Mouse (Mus musculus): ENCODE data around the gene Camk1. TPM values are rescaled to one million over a fixed set of nuclear protein-coding genes. Genes with fewer than 3 reads are reported as not detected.

Gene Camk1
- polyA plus RNA-seq (2012; rRNA removed) = 16.6 and 19.2 TPM in 2 replicates

DNA sequence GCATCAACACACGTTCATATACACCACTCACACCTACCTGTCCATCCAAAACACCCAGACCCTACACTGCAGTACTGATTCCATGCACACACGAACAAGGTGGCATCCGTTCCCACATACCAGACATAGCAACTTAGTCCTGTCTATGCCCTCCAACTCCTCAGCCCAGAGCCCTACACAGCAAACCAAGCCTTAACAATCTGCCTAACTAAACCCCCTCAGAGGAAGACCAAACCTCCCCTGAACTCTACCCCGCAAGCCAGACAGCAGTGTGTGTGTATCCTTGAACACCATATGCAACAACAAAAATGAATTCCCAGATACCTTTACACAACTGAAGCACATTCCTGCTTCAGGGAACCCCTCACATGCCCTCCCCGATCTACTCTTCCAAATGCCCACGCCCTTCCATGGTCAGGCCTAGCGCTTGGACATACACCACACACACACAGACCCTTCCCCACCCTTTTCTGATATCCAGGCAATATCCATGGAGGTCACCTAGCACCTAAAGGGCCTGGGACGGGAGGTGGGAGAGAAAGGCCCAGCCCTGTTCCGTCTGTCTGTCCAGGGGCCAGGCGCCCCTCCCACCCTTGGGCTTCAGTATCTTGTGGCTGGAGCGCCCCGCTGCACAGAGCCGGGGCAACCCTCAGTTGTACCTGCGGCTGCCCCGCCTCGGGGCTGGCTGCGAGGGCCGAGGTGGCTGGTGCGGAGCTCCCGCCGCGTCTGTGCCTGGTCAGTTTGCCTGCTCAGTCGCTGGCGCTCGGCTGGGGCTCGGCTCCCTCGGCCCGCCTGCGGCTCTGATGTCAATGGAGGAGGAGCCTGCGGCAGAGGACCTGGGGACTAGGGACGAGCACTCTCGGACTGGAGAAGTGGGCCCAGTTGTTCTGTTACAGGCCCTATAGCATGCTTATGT, at the start of gene Camk1:
Camk1 (minus strand) TSS at position 808 of the 916 bp plus-strand sequence.
- Histone ChIP-seq H3K4me1 (ENCODE audit: control insufficient read depth, insufficient read depth, insufficient read length, low read length) (peaks cover 5% of the 10 kb centered on the region), H3K4me3 (ENCODE audit: low read depth, low read length) (peak within 1 kb of the TSS; percentile 63), H3K27ac (ENCODE audit: insufficient read depth, low read depth, low read length) (peak within 1 kb of the TSS; percentile 64), H3K27me3 (ENCODE audit: control insufficient read depth, insufficient read depth, low read length) (no peaks in the 10 kb centered on the region), H3K36me3 (ENCODE audit: control insufficient read depth, insufficient read depth, low read length) (no peaks in the 10 kb centered on the region)
- TF ChIP-seq CTCF (IDR thresholded peaks at IDR 0.05; ENCODE audit: extremely low read depth, insufficient read length, insufficient replicate concordance, low read depth, low read length) (no peak), POLR2A (IDR thresholded peaks at IDR 0.05; ENCODE audit: low read depth, low read length) (peak; percentile 80)
- WGBS = 12% methylated on average over 32 of the region's 32 CpGs

DNA sequence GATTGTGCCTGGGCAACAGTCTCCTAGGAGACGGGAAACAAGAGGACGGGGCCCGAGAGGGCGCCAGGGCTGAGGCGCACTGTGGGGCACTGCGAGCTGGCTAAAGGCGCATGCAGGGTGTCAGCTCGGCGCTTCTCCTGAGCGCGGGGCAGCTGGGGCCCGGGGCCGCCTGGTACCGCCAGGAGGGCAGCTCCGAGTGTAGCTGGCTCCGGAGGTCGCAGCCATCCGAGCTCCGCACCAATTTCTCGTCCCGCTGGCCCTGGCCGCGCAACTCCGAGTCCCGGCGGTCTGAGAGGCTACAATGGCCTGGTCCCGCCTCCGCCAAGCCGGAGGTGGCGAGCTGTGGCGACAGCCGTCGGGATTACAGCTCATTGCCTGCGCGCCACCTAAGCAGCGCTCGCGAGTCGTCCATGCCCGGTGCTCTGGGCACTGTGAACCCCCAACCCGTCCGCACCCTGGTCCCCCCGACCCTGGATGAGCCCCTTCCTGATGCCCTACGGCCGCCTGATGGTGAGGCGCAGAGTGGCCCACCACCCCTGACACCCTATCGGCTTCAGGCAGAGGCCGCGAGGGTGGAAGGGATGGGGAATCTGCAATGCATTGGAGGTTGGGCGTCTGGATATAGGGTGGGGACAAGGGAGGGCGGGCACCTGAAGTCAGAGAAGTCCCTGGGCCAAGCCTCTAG, 48.7 kb upstream of the Camk1 start:
- Histone ChIP-seq H3K27ac (ENCODE audit: insufficient read depth, low read depth, low read length) (no peak overlapping the region), H3K4me3 (ENCODE audit: low read depth, low read length) (peak overlapping the region; percentile 50)
- TF ChIP-seq POLR2A (IDR thresholded peaks at IDR 0.05; ENCODE audit: low read depth, low read length) (no peak), CTCF (IDR thresholded peaks at IDR 0.05; ENCODE audit: extremely low read depth, insufficient read length, insufficient replicate concordance, low read depth, low read length) (no peak)

DNA sequence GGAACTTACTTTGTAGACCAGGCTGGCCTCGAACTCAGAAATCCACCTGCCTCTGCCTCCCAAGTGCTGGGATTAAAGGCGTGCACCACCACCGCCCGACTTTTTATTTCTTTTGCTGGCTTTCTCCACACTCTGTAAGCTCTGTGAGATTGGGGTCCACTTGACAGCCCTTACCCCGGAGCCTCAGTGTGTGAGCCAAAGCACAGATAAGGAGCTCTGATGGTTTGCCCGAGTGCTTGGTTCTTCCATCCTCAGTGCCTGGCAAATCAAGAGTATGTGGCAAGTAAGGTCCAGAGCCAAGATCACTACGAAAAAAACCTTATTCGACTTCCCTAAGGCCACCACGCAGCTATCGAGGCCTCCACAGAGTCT, 48.2 kb upstream of the Camk1 start:
- TF ChIP-seq POLR2A (IDR thresholded peaks at IDR 0.05; ENCODE audit: low read depth, low read length) (no peak), CTCF (IDR thresholded peaks at IDR 0.05; ENCODE audit: extremely low read depth, insufficient read length, insufficient replicate concordance, low read depth, low read length) (no peak)
- Histone ChIP-seq H3K4me1 (ENCODE audit: control insufficient read depth, insufficient read depth, insufficient read length, low read length) (peaks cover 22% of the 10 kb centered on the region), H3K27ac (ENCODE audit: insufficient read depth, low read depth, low read length) (no peak overlapping the region), H3K4me3 (ENCODE audit: low read depth, low read length) (peak overlapping the region; percentile 50), H3K27me3 (ENCODE audit: control insufficient read depth, insufficient read depth, low read length) (no peaks in the 10 kb centered on the region), H3K36me3 (ENCODE audit: control insufficient read depth, insufficient read depth, low read length) (peaks cover 40% of the 10 kb centered on the region)
- 30% methylated on average over 10 of the region's 10 CpGs for WGBS

More for the DNA sequence above, 48.7 kb upstream of the Camk1 start:
- H3K4me1 ChIP-seq (ENCODE audit: control insufficient read depth, insufficient read depth, insufficient read length, low read length) = peaks cover 22% of the 10 kb centered on the region
- H3K27me3 ChIP-seq (ENCODE audit: control insufficient read depth, insufficient read depth, low read length) = no peaks in the 10 kb centered on the region
- peaks cover 35% of the 10 kb centered on the region for H3K36me3 ChIP-seq (ENCODE audit: control insufficient read depth, insufficient read depth, low read length)
- 9% methylated on average over 51 of the region's 51 CpGs for WGBS

DNA sequence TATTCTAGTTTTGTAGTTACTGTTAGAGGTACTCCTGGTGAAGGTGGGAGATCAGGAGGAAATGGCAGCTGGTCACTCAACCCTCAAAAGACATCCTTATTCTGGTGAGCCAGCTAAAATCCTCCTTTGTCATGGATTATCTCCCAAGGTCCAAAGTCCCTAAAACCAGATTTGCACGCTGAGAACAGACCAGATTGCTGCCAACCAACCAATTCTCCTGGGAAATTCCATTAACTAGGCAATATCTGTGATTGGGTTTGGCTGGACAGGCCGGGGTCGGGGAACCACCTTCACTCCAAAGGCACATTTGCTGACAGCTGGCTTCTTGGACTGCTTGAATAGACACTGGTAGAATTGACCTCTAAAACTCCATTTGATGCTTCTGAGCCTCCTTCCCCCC, 46.9 kb upstream of the Camk1 start:
- H3K4me3 ChIP-seq (ENCODE audit: low read depth, low read length) = no peak overlapping the region
- peaks cover 14% of the 10 kb centered on the region for H3K4me1 ChIP-seq (ENCODE audit: control insufficient read depth, insufficient read depth, insufficient read length, low read length)
- peak overlapping the region; percentile 34; the same call in 1 of the 2 replicates for H3K27ac ChIP-seq (ENCODE audit: insufficient read depth, low read depth, low read length)
- H3K27me3 ChIP-seq (ENCODE audit: control insufficient read depth, insufficient read depth, low read length) = no peaks in the 10 kb centered on the region
- peaks cover 50% of the 10 kb centered on the region for H3K36me3 ChIP-seq (ENCODE audit: control insufficient read depth, insufficient read depth, low read length)
- TF ChIP-seq POLR2A (IDR thresholded peaks at IDR 0.05; ENCODE audit: low read depth, low read length) (no peak), CTCF (IDR thresholded peaks at IDR 0.05; ENCODE audit: extremely low read depth, insufficient read length, insufficient replicate concordance, low read depth, low read length) (no peak)
- WGBS = 23% methylated on average over 3 of the region's 3 CpGs

DNA sequence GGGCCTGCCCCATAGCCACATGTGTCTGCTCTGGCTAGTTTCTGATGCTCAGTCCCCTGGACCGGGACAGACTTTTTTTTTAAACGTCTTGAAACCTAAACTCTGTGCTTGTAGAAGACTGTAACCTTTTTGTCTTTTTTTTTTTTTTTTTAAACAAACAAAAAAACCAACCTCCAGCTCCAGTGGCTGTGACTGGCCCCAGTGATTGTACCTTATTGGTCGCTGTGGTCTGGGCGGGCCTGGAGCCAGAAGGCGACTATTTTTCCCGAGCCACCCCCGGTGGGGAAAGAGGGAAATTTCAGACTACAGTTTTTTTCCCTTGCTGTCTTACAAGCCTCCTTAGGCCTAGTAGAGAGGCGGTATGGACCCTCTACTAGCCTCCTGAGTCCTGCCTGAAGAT, 45.2 kb upstream of the Camk1 start, which contains the start of gene Ttll3:
Ttll3 (plus strand) TSS at position 301 of the 400 bp plus-strand sequence.
- Histone ChIP-seq H3K27ac (ENCODE audit: insufficient read depth, low read depth, low read length) (no peak within 1 kb of the TSS), H3K4me3 (ENCODE audit: low read depth, low read length) (no peak within 1 kb of the TSS), H3K4me1 (ENCODE audit: control insufficient read depth, insufficient read depth, insufficient read length, low read length) (peaks cover 19% of the 10 kb centered on the region), H3K27me3 (ENCODE audit: control insufficient read depth, insufficient read depth, low read length) (no peaks in the 10 kb centered on the region), H3K36me3 (ENCODE audit: control insufficient read depth, insufficient read depth, low read length) (peaks cover 64% of the 10 kb centered on the region)
- TF ChIP-seq POLR2A (IDR thresholded peaks at IDR 0.05; ENCODE audit: low read depth, low read length) (no peak), CTCF (IDR thresholded peaks at IDR 0.05; ENCODE audit: extremely low read depth, insufficient read length, insufficient replicate concordance, low read depth, low read length) (no peak)
- WGBS = 72% methylated on average over 8 of the region's 8 CpGs

DNA sequence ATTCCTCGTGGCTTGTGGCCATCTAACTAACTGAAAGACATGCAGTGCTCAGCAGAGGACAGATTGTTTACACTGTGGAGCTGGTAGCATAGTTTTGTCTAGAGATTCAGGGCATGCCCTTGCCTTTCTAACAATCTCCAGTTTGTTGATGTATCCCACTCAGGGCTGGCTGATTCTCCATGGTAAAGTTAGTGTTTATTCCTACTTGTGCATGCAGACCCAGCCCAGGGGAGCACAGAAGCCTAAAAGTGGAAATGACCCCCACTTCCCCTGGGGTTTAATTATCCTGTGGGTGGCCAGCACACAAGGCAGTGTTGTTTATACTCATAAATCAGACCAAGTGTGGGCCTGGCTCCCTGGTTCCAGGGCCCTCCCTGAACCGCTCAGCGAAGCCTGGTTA, 42.2 kb upstream of the Camk1 start:
- Histone ChIP-seq H3K4me3 (ENCODE audit: low read depth, low read length) (no peak overlapping the region), H3K27me3 (ENCODE audit: control insufficient read depth, insufficient read depth, low read length) (no peaks in the 10 kb centered on the region), H3K4me1 (ENCODE audit: control insufficient read depth, insufficient read depth, insufficient read length, low read length) (peaks cover 16% of the 10 kb centered on the region), H3K36me3 (ENCODE audit: control insufficient read depth, insufficient read depth, low read length) (peaks cover 87% of the 10 kb centered on the region), H3K27ac (ENCODE audit: insufficient read depth, low read depth, low read length) (peak overlapping the region; percentile 88)
- 64% methylated on average over 3 of the region's 3 CpGs for WGBS
- TF ChIP-seq CTCF (IDR thresholded peaks at IDR 0.05; ENCODE audit: extremely low read depth, insufficient read length, insufficient replicate concordance, low read depth, low read length) (no peak), POLR2A (IDR thresholded peaks at IDR 0.05; ENCODE audit: low read depth, low read length) (no peak)

Data from small intestine, adult 2 months (tissue).